Mouse (Mus musculus) embryonic facial prominence, embryonic 10.5 days (tissue): ENCODE results near the gene Podn. TPM values are rescaled to one million over a fixed set of nuclear protein-coding genes. Genes with fewer than 3 reads are reported as not detected.

ENCODE experiments used
- DNase-seq: peaks from one replicate; pipeline ENCODE4 v3.0.0-alpha.2; 2017; ENCODE audit warnings: low spot score
- H3K27ac ChIP-seq: fragments of 300-500 bp; sonication (generic); replicated peaks from 2 replicates; pipeline ENCODE4 v1.5.1; 2016; ENCODE audit warnings: mild to moderate bottlenecking
- H3K27me3 ChIP-seq: fragments of 300-500 bp; sonication (generic); replicated peaks from 2 replicates; pipeline ENCODE4 v1.6.1; 2016; ENCODE audit warnings: low read depth, mild to moderate bottlenecking; ENCODE audit not compliant: poor library complexity, severe bottlenecking
- H3K36me3 ChIP-seq: fragments of 300-500 bp; sonication (generic); replicated peaks from 2 replicates; pipeline ENCODE4 v1.6.1; 2016; ENCODE audit warnings: mild to moderate bottlenecking, moderate library complexity
- H3K4me1 ChIP-seq: fragments of 300-500 bp; sonication (generic); 2 replicates; pipeline ENCODE4 v1.6.1; 2016
- H3K4me3 ChIP-seq: fragments of 300-500 bp; sonication (generic); 2 replicates; pipeline ENCODE4 v1.5.1; 2016; ENCODE audit warnings: mild to moderate bottlenecking, moderate library complexity
- H3K9me3 ChIP-seq: fragments of 300-500 bp; sonication (generic); 2 replicates; pipeline ENCODE4 v1.6.1; 2016; ENCODE audit warnings: mild to moderate bottlenecking
- WGBS: fragments of 180-500 bp; shearing (Covaris S2); methylation state at CpG from one replicate; pipeline ENCODE4 v1.1.7; 2016; 5-methylcytosine and 5-hydroxymethylcytosine counted together
- polyA plus RNA-seq: library from polyadenylated mRNA; unstranded; fragments of >200 nt; fragmentation: Nextera tagmentation; extraction: Ambion mirVana; gene quantifications from 2 replicates; pipeline ENCODE4 v1.2.1, GENCODE M21; 2016

The Podn gene
- polyA plus RNA-seq, 1 experiment from 2014 or later, result 0.05 TPM

DNA sequence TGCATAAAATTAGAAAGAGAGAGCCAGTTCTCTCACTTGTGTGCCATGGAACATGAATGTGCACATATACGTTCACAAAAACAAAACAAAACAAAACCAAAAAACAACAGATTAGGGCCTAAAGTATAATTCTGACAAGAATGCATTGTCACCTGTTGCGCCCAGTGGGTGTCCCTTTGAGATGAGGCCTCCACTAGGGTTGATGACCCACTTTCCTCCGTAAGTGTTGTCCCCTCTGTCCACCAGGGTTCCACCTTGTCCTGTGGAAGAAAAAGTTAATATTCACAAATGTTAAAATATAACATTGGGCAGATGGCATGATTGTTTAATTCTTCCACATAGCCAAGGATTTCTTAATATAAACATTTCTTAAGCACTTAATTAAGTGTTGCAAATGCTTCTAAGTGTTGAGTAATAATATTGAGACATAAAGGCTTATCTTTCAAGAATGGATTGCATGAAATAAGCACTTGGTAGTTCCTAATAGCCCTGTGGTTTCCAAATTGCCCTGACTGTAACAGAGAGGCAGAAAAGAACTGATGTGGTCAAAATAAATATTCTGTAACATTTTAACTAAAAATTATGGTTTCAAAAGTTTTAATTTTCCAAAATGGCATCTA lies 21.9 kb downstream of the Podn start:
- no peaks in the 10 kb centered on the region for H3K27me3 ChIP-seq
- no peak overlapping the region for H3K4me3 ChIP-seq
- H3K9me3 ChIP-seq, result no peaks in the 10 kb centered on the region
- H3K4me1 ChIP-seq, result peaks cover 11% of the 10 kb centered on the region
- H3K36me3 ChIP-seq, result 0 out of 2 replicates have a peak, but pooled peaks cover 3% of the 10 kb centered on the region
- no peak overlapping the region for H3K27ac ChIP-seq
- WGBS, result 88% methylated on average over 3 of the region's 3 CpGs
- DNase-seq, result no peak

DNA sequence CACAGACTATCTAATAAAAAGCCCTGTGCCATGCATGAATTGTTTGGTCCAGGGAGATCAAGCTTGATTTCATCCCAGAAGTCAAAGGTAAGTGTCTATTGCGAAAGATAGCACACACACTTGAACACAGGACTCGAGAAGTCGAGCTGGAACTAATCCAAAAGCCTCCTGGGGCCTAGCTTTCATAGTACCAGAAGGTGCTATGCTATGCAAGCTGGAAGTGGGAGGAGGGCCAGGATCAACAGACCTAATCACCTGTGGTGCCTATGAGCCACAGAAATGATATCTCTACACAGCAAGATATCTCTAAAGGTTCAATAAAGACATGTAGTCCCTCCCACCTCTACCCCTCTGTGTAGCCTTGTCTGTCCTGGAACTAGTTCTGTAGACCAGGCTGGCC lies 24.2 kb downstream of the Podn start:
- H3K27ac ChIP-seq, result no peak overlapping the region
- WGBS, result 98% methylated on average over 3 of the region's 3 CpGs
- DNase-seq, result no peak

DNA sequence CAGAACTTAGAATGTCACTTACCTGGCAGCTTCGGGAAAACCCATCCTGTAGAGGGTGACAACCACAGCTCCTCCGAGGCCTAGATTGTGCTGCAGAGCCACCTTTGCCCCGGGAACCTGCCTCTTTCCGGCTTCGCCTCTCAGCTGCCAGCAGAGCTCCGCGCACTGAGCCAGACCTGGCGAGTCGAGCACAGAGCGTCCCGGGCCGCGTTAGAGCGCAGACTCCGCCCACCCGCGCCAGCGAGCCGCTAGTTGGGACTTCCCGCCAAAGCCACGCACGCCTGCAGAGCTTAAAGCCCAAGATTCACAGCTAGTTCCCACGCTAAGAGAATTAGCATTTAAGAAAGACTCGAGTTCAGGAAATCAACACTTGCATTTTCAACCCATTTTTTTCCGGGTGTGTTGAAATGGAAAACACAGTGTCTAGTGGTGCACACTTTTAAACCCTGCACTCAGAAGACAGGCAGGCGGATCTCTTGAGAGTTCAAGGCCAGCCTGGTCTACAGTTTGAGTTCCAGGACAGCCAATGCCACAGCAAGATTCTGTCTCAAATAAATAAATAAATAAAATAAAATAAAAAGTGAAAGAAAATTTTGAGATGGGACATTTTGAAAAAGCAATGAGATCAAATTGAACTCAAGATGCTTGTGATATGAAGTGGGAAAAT lies 24.9 kb downstream of the Podn start:
- DNase-seq, result peak; percentile 97
- WGBS, result 2% methylated on average over 26 of the region's 26 CpGs
- Histone ChIP-seq H3K4me1 (peaks cover 10% of the 10 kb centered on the region), H3K27me3 (no peaks in the 10 kb centered on the region), H3K27ac (peak overlapping the region; percentile 59), H3K9me3 (no peaks in the 10 kb centered on the region), H3K36me3 (peaks cover 18% of the 10 kb centered on the region), H3K4me3 (peak overlapping the region; percentile 67)

More for the DNA sequence above, 24.2 kb downstream of the Podn start:
- H3K4me3 ChIP-seq, result no peak overlapping the region
- H3K27me3 ChIP-seq, result no peaks in the 10 kb centered on the region
- H3K4me1 ChIP-seq, result peaks cover 10% of the 10 kb centered on the region
- no peaks in the 10 kb centered on the region for H3K9me3 ChIP-seq
- H3K36me3 ChIP-seq, result peaks cover 15% of the 10 kb centered on the region

DNA sequence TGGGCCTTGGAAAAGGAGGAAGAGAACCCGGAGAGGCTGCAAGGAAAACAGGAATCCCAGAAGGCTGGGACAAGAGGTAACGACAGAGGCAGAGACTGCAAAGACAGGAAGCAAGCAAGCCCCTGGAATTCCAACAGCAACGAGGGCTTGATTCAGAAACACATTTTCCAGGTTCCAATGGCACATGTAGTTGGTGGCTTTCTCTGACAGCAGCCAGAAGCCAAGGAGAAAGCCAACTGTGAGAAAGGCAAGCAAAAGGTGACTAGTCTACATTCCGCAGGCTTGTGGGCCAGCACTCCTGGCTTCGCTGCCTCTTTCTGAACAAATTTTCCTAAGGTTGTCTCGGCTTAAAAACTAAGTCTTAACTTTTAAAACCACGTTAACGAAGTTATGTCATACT lies 25.5 kb downstream of the Podn start:
- no peak for DNase-seq
- Histone ChIP-seq H3K4me3 (peak overlapping the region; percentile 67), H3K9me3 (no peaks in the 10 kb centered on the region), H3K36me3 (peaks cover 25% of the 10 kb centered on the region), H3K4me1 (peaks cover 10% of the 10 kb centered on the region), H3K27ac (peak overlapping the region; percentile 59), H3K27me3 (no peaks in the 10 kb centered on the region)
- 11% methylated on average over 8 of the region's 8 CpGs for WGBS

DNA sequence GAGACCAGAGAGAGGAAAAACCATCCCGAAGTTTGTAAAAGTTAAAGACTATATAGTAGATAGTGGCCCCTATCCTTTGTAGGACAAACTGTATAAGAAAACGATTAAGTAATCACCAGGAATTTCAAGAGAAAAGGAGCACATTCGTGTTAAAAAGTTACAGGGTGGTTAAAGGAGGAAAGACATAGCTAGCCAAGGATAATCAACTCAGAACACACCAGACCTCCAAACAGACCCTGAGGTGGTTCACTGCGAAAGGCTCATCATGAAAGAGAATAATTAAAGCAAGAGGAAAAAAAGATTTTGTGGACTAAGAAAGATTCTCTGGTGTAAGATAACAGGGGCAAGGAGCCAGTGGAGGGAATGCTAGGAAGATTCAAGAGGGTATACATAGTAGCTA lies 26.0 kb downstream of the Podn start:
- Histone ChIP-seq H3K27ac (peak overlapping the region; percentile 59), H3K9me3 (no peaks in the 10 kb centered on the region), H3K4me1 (peaks cover 10% of the 10 kb centered on the region), H3K27me3 (no peaks in the 10 kb centered on the region), H3K36me3 (peaks cover 29% of the 10 kb centered on the region), H3K4me3 (peak overlapping the region; percentile 67)
- no peak for DNase-seq
- WGBS, result 71% methylated on average over 4 of the region's 4 CpGs

DNA sequence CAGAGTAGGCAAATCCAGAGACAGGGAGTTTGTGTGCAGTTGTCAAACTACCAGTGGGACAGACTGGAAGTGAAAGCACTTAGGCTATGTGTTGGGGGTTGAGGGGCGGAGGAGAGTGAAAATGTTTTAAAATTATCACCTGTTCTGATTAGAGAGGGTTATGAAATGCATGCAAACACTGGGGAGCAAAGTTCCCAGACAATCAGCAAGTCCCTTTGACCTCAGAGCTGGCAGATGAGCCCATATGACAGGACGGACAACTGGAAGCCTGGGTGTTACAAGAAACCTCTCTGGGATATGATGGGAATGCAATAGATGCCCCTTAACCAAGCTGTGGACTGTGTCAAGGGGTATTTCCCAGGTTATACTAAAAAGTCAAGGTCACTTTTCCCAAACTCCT lies 28.2 kb downstream of the Podn start:
- Histone ChIP-seq H3K36me3 (peaks cover 45% of the 10 kb centered on the region), H3K9me3 (no peaks in the 10 kb centered on the region), H3K4me1 (peaks cover 10% of the 10 kb centered on the region), H3K27me3 (no peaks in the 10 kb centered on the region), H3K4me3 (no peak overlapping the region), H3K27ac (no peak overlapping the region)
- DNase-seq, result no peak
- 92% methylated on average over 2 of the region's 2 CpGs for WGBS

DNA sequence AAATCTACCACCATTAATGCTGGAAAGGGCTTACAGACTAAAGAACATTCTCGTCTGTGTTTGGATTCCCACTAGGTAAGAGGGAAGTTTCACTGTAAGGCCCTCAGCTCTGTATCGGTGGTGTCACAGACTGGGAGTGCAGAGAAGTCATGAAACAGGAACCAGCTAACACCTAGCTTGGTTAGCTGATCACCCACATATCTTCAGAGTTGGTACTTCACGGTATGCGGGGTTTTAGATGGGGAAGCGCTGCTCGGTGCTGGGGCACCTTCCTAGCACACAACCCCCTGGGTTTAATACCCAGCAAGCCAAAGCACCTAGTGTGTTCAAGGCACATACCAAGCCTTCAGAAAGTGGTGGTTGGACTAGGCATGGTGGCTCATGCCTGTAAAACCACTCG lies 29.0 kb downstream of the Podn start:
- DNase-seq, result no peak
- H3K27me3 ChIP-seq, result no peaks in the 10 kb centered on the region
- no peak overlapping the region for H3K4me3 ChIP-seq
- no peaks in the 10 kb centered on the region for H3K9me3 ChIP-seq
- 89% methylated on average over 7 of the region's 7 CpGs for WGBS
- H3K4me1 ChIP-seq, result peaks cover 10% of the 10 kb centered on the region
- no peak overlapping the region for H3K27ac ChIP-seq
- H3K36me3 ChIP-seq, result peaks cover 54% of the 10 kb centered on the region

DNA sequence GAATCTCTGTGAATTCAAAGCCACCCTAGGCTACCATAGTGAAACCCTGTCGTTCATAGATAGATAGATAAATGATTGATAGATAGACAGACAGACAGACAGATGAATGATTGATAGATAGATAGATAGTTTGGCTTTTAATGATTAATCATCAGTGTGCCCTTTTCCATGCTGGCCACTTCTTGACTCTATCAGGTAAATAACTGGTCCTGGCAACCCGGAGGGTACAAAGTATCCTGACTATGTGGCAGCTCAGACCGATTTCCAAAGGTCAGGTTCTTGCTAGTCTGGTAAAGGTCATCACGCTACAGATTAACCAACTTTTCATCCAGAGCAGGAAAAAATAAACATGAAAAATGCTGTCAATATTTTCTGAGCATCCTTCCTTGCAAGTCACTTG lies 29.7 kb downstream of the Podn start:
- no peak for DNase-seq
- H3K36me3 ChIP-seq, result peaks cover 60% of the 10 kb centered on the region
- H3K27ac ChIP-seq, result no peak overlapping the region
- no peak overlapping the region for H3K4me3 ChIP-seq
- H3K27me3 ChIP-seq, result no peaks in the 10 kb centered on the region
- no peaks in the 10 kb centered on the region for H3K9me3 ChIP-seq
- WGBS, result 91% methylated on average over 4 of the region's 4 CpGs
- peaks cover 10% of the 10 kb centered on the region for H3K4me1 ChIP-seq

DNA sequence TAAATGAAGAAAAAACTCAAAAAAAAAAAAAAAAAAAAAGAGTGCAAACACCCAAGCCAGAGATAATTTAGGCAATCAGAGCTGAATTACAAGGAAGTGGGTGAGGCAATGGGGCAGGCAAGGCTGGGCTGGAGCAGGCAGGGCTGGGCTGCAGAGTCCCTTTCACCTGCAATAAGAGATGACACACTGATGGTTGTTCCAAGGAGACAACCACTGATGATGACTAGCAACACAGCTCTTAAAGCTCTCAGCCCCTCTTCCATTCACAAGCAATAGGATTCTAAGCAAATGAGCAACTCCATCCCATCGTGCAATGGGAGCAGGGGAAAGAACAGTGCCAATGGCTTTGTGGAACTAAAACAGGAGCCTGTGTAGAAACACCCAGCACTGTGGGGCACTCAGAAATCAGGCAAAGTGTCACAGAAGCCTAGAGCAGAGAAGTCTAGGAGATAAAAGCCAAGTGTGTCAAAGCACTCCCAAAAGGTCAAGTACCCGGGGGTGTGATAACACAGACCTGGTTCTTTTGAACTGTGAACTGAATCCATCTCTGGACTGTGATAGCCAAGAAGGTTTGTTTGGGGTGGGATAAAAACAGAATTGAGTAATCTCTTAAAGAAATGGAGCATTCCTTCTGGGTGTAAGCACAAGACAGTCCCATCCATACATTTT lies 30.9 kb downstream of the Podn start:
- no peaks in the 10 kb centered on the region for H3K9me3 ChIP-seq
- H3K4me1 ChIP-seq, result peaks cover 5% of the 10 kb centered on the region
- DNase-seq, result no peak
- H3K36me3 ChIP-seq, result peaks cover 68% of the 10 kb centered on the region
- WGBS, result 85% methylated on average over 2 of the region's 2 CpGs
- H3K27ac ChIP-seq, result no peak overlapping the region
- no peak overlapping the region for H3K4me3 ChIP-seq
- no peaks in the 10 kb centered on the region for H3K27me3 ChIP-seq

DNA sequence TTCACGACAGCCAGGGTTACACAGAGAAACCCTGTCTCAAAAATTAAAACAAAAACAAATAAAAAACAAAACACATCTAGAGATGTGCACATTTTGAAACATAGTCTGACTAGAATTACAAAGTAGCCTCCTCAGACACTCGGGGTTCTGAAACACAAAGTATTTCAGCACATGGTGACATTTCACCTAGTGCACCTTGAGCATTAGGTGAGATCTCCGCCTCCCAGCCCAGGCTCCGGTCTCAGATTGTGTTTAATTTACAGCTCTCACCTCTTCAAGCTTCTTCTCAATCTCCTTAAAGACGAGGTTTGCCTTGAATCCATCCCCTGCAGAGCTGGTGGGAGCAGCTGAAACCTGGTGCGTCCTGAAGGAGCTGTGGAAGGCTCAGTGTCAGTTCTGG lies 32.6 kb downstream of the Podn start:
- Histone ChIP-seq H3K4me3 (no peak overlapping the region), H3K36me3 (peaks cover 84% of the 10 kb centered on the region), H3K27ac (no peak overlapping the region), H3K27me3 (no peaks in the 10 kb centered on the region), H3K9me3 (no peaks in the 10 kb centered on the region), H3K4me1 (peaks cover 3% of the 10 kb centered on the region; the same call in 1 of the 2 replicates)
- 86% methylated on average over 6 of the region's 6 CpGs for WGBS
- DNase-seq, result no peak

DNA sequence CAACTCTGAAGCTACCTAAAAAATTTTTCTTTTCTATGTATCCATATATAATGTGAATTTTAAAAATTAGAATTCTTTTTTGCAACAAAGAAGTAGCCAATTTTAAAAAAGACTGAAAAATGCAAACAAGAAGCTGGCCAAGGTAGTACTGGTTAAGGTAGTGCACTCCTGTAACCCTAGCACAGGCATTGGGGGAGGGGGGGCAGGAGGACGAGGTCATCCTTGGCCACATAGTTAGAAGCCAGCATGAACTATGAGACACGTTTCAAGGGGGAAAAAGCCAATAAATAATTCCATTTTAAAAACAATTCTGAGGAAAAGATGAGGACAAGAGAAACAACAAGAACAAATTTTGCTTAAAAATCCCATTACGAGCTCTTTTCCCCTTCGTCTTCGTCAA lies 33.7 kb downstream of the Podn start:
- H3K4me1 ChIP-seq, result peaks cover 3% of the 10 kb centered on the region; the same call in 1 of the 2 replicates
- peaks cover 83% of the 10 kb centered on the region for H3K36me3 ChIP-seq
- no peak overlapping the region for H3K27ac ChIP-seq
- 94% methylated on average over 5 of the region's 5 CpGs for WGBS
- H3K27me3 ChIP-seq, result no peaks in the 10 kb centered on the region
- no peak overlapping the region for H3K4me3 ChIP-seq
- no peaks in the 10 kb centered on the region for H3K9me3 ChIP-seq
- no peak for DNase-seq

DNA sequence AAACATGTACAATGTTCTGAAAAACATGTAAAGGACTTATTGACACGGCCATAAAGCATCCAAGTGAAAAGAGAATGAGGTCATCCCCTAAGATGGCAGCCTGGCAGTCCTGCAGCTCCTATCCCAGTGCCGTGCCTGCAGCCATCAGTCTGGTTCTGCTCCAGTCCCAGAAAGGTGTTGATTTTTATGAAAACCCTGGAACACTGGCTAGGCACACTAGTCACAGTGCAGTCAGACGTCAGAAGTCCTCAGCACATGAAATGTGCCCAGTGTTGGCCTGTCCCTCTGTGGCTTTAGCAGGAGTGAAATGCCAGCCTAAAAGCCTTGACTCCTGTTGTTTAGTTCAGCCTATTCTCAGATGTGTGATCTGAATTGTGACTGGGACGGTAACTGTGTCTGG lies 35.5 kb downstream of the Podn start:
- peaks cover 79% of the 10 kb centered on the region for H3K36me3 ChIP-seq
- H3K4me3 ChIP-seq, result no peak overlapping the region
- H3K4me1 ChIP-seq, result peaks cover 3% of the 10 kb centered on the region; the same call in 1 of the 2 replicates
- no peaks in the 10 kb centered on the region for H3K9me3 ChIP-seq
- DNase-seq, result no peak
- H3K27me3 ChIP-seq, result no peaks in the 10 kb centered on the region
- no peak overlapping the region for H3K27ac ChIP-seq
- WGBS, result 81% methylated on average over 4 of the region's 4 CpGs
